Mouse (Mus musculus) megakaryocyte, embryonic 14.5 days (primary cell): Measurements from ENCODE around the gene Rtn1.

ENCODE experiments used
- FLI1 ChIP-seq: IDR thresholded peaks from 2 replicates; pipeline ENCODE4 v1.6.1; 2012; ENCODE audit warnings: low read length, inconsistent platforms, mixed read lengths
- GATA1 ChIP-seq: IDR thresholded peaks from 3 replicates; pipeline ENCODE4 v1.6.1; 2012; ENCODE audit warnings: mixed read lengths, low read length, inconsistent platforms, borderline replicate concordance

DNA sequence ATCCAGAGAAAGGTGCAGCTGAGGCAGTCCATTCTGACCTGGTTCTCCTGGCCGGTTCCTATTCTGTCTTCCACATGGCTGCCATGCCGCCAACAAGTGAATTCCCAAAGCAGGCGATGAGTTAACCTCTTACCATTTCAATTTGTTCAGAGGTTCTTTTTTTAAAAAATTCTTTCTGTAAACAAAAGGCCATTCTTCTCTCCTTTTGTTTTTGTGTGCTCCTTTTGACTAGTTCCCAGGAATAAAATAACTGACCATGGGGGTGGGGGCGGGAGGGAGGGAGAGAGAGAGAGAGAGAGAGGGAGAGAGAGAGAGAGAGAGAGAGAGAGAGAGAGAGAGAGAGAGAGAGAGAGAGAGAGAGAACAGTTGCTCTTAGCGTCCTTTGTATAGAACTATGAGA, 3.8 kb downstream of the Rtn1 start:
- TF ChIP-seq GATA1 (no peak), FLI1 (no peak)
